In the genomic region with DNA sequence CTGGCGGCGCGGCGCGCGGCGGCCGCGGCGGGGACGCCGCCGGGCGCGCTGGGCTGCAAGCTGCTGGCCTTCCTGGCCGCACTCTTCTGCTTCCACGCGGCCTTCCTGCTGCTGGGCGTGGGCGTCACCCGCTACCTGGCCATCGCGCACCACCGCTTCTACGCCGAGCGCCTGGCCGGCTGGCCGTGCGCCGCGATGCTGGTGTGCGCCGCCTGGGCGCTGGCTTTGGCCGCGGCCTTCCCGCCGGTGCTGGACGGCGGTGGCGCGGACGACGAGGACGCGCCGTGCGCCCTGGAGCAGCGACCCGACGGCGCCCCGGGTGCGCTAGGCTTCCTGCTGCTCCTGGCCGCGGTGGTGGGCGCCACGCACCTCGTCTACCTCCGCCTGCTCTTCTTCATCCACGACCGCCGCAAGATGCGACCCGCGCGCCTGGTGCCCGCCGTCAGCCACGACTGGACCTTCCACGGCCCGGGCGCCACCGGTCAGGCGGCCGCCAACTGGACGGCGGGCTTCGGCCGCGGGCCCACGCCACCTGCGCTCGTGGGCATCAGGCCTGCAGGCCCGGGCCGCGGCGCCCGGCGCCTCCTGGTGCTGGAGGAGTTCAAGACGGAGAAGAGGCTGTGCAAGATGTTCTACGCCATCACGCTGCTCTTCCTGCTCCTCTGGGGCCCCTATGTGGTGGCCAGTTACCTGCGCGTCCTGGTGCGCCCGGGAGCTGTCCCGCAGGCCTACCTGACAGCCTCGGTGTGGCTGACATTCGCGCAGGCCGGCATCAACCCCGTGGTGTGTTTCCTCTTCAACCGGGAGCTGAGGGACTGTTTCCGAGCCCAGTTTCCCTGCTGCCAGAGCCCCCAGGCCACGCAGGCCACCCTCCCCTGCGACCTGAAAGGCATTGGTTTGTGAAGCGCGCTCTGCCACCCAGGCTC, we compare ENCODE assay signal across 8 mouse cellular contexts. TPM values are rescaled to one million over a fixed set of nuclear protein-coding genes. Genes with fewer than 3 reads are reported as not detected.
A peak's percentile ranks its signal among the peaks of the same experiment; 100 is the strongest.
DNase-seq lines count a peak whose midpoint lies in the region; ATAC-seq and TF ChIP-seq lines count a peak whose summit lies in the region.

No protein-coding gene starts in this region.

- no peaks in the 10 kb centered on the region for H3K9me3 ChIP-seq in kidney, embryonic 15.5 days (replicated peaks)
- H3K9me3 ChIP-seq in hindbrain, embryonic 12.5 days (replicated peaks) = no peaks in the 10 kb centered on the region
- H3K9me3 ChIP-seq in liver, embryonic 16.5 days (replicated peaks; ENCODE audit: control insufficient read depth, low read length) = no peaks in the 10 kb centered on the region

- no peaks in the 10 kb centered on the region for H3K36me3 ChIP-seq in kidney, embryonic 15.5 days
- H3K36me3 ChIP-seq in hindbrain, embryonic 12.5 days = no peaks in the 10 kb centered on the region
- H3K36me3 ChIP-seq in liver, embryonic 16.5 days (ENCODE audit: control insufficient read depth, insufficient read depth) = no peaks in the 10 kb centered on the region
- H3K36me3 ChIP-seq in small intestine, adult 2 months (ENCODE audit: control insufficient read depth, insufficient read depth, low read length) = no peaks in the 10 kb centered on the region

- H3K4me1 ChIP-seq in kidney, embryonic 15.5 days = peaks cover 18% of the 10 kb centered on the region
- H3K4me1 ChIP-seq in hindbrain, embryonic 12.5 days = peaks cover 14% of the 10 kb centered on the region
- H3K4me1 ChIP-seq in liver, embryonic 16.5 days (ENCODE audit: control insufficient read depth, low read depth, low read length) = no peaks in the 10 kb centered on the region
- H3K4me1 ChIP-seq in small intestine, adult 2 months (ENCODE audit: control insufficient read depth, insufficient read depth, insufficient read length, low read length) = peaks cover 2% of the 10 kb centered on the region; the same call in 1 of the 2 replicates

- peak; percentile 63 for ATAC-seq in kidney, embryonic 15.5 days (replicated peaks; ENCODE audit: low FRiP score)
- ATAC-seq in hindbrain, embryonic 12.5 days (ENCODE audit: low FRiP score) = peak; percentile 53
- ATAC-seq in liver, embryonic 16.5 days (ENCODE audit: low read depth) = no peak
- ATAC-seq in CD4-positive, CD25-positive, alpha-beta regulatory T cell, adult 4 months = no peak

- 1% methylated on average over 110 of the region's 110 CpGs for whole genome bisulfite sequencing in kidney, embryonic 15.5 days
- under 1% methylated on average over 102 of the region's 110 CpGs for WGBS in hindbrain, embryonic 12.5 days
- WGBS in liver, embryonic 16.5 days (ENCODE audit: insufficient replicate concordance) = 3% methylated on average over 86 of the region's 110 CpGs
- 3% methylated on average over 110 of the region's 110 CpGs for WGBS in small intestine, adult 2 months

- H3K27ac ChIP-seq in kidney, embryonic 15.5 days = no peak overlapping the region
- H3K27ac ChIP-seq in hindbrain, embryonic 12.5 days = peak overlapping the region; percentile 88
- no peak overlapping the region for H3K27ac ChIP-seq in liver, embryonic 16.5 days (ENCODE audit: low read length)
- no peak overlapping the region for H3K27ac ChIP-seq in small intestine, adult 2 months (ENCODE audit: insufficient read depth, low read depth, low read length)

- H3K27me3 ChIP-seq in kidney, embryonic 15.5 days = peaks cover 93% of the 10 kb centered on the region
- peaks cover 62% of the 10 kb centered on the region for H3K27me3 ChIP-seq in hindbrain, embryonic 12.5 days
- H3K27me3 ChIP-seq in liver, embryonic 16.5 days (ENCODE audit: control insufficient read depth, insufficient read depth, low read depth, low read length) = peaks cover 71% of the 10 kb centered on the region
- peaks cover 27% of the 10 kb centered on the region for H3K27me3 ChIP-seq in small intestine, adult 2 months (ENCODE audit: control insufficient read depth, insufficient read depth, low read length)

- peak overlapping the region; percentile 79 for H3K4me3 ChIP-seq in kidney, embryonic 15.5 days (replicated peaks)
- H3K4me3 ChIP-seq in hindbrain, embryonic 12.5 days = peak overlapping the region; percentile 90
- peak overlapping the region; percentile 51 for H3K4me3 ChIP-seq in liver, embryonic 16.5 days (ENCODE audit: low read depth, low read length)
- H3K4me3 ChIP-seq in small intestine, adult 2 months (ENCODE audit: low read depth, low read length) = peak overlapping the region; percentile 82

- DNase-seq in kidney, adult 11 months = no peak
- peak; percentile 21 for DNase-seq in adrenal gland, postnatal 25 days
- peak; percentile 41 for DNase-seq in embryo, embryonic 9.5 days (ENCODE audit: extremely low spot score)

- no peak for TF ChIP-seq CTCF in small intestine, adult 2 months (IDR thresholded peaks at IDR 0.05; ENCODE audit: extremely low read depth, insufficient read length, insufficient replicate concordance, low read depth, low read length)

- TF ChIP-seq POLR2A in small intestine, adult 2 months (IDR thresholded peaks at IDR 0.05; ENCODE audit: low read depth, low read length) = no peak

- H3K4me2 ChIP-seq in kidney, embryonic 15.5 days = peak overlapping the region; percentile 96
- H3K4me2 ChIP-seq in hindbrain, embryonic 12.5 days (replicated peaks) = peak overlapping the region; percentile 93
- H3K4me2 ChIP-seq in liver, embryonic 16.5 days (ENCODE audit: low read depth, low read length) = peak overlapping the region; percentile 64

- peak overlapping the region; percentile 67 for H3K9ac ChIP-seq in kidney, embryonic 15.5 days
- peak overlapping the region; percentile 86 for H3K9ac ChIP-seq in hindbrain, embryonic 12.5 days
- no peak overlapping the region for H3K9ac ChIP-seq in liver, embryonic 16.5 days (ENCODE audit: low read depth, low read length)

RNA-seq across cellular contexts. Expression of gene Gpr27, which starts 0.7 kb away (rescaled TPM):
- 3.7 TPM in 2 replicates for polyA plus RNA-seq in kidney, embryonic 15.5 days (2015; fragmentation: Nextera tagmentation; extraction: Ambion mirVana)
- total RNA-seq in adrenal gland, postnatal 25 days (2021) = 2.0 and 2.5 TPM in 2 replicates
- 7.8 and 10.2 TPM in 2 replicates for polyA plus RNA-seq in hindbrain, embryonic 12.5 days (2016; fragmentation: Nextera tagmentation; extraction: Ambion mirVana)
- 0.04 TPM in 1 of 2 replicates, not detected in the other for polyA plus RNA-seq in liver, embryonic 16.5 days (2015; fragmentation: Nextera tagmentation; extraction: Ambion mirVana)
- 2.9 and 3.1 TPM in 2 replicates for polyA plus RNA-seq in small intestine, adult 2 months (2012; rRNA removed)
- not detected for polyA plus RNA-seq in CD4-positive, CD25-positive, alpha-beta regulatory T cell, adult 4 months (2017; shearing (Covaris generic))

RNA-seq across cellular contexts. Expression of gene Gm20696, which starts 26.6 kb away (rescaled TPM):
- 3.8 and 4.0 TPM in 2 replicates for polyA plus RNA-seq in kidney, embryonic 15.5 days (2015; fragmentation: Nextera tagmentation; extraction: Ambion mirVana)
- total RNA-seq in adrenal gland, postnatal 25 days (2021) = 6.0 and 7.4 TPM in 2 replicates
- 4.4 and 4.6 TPM in 2 replicates for polyA plus RNA-seq in hindbrain, embryonic 12.5 days (2016; fragmentation: Nextera tagmentation; extraction: Ambion mirVana)
- 0.35 and 0.51 TPM in 2 replicates for polyA plus RNA-seq in liver, embryonic 16.5 days (2015; fragmentation: Nextera tagmentation; extraction: Ambion mirVana)
- 0.18 and 0.57 TPM in 2 replicates for polyA plus RNA-seq in small intestine, adult 2 months (2012; rRNA removed)
- 10 to 100 TPM; 19.5 to 26.0 TPM for polyA plus RNA-seq in CD4-positive, CD25-positive, alpha-beta regulatory T cell, adult 4 months (2017; shearing (Covaris generic))

RNA-seq across cellular contexts. Expression of gene Eif4e3, which starts 26.6 kb away (rescaled TPM):
- polyA plus RNA-seq in kidney, embryonic 15.5 days (2015; fragmentation: Nextera tagmentation; extraction: Ambion mirVana) = 17.6 and 17.8 TPM in 2 replicates
- total RNA-seq in adrenal gland, postnatal 25 days (2021) = 22.0 and 23.8 TPM in 2 replicates
- polyA plus RNA-seq in hindbrain, embryonic 12.5 days (2016; fragmentation: Nextera tagmentation; extraction: Ambion mirVana) = 11.0 and 11.2 TPM in 2 replicates
- 2.4 and 2.7 TPM in 2 replicates for polyA plus RNA-seq in liver, embryonic 16.5 days (2015; fragmentation: Nextera tagmentation; extraction: Ambion mirVana)
- polyA plus RNA-seq in small intestine, adult 2 months (2012; rRNA removed) = 2.1 and 2.6 TPM in 2 replicates
- polyA plus RNA-seq in CD4-positive, CD25-positive, alpha-beta regulatory T cell, adult 4 months (2017; shearing (Covaris generic)) = 10 to 100 TPM; 27.0 TPM

RNA-seq across cellular contexts. Expression of gene Prok2, which starts 33.0 kb away (rescaled TPM):
- not detected in 2 replicates for polyA plus RNA-seq in kidney, embryonic 15.5 days (2015; fragmentation: Nextera tagmentation; extraction: Ambion mirVana)
- not detected in 2 replicates for total RNA-seq in adrenal gland, postnatal 25 days (2021)
- 0.14 TPM in 1 of 2 replicates, not detected in the other for polyA plus RNA-seq in hindbrain, embryonic 12.5 days (2016; fragmentation: Nextera tagmentation; extraction: Ambion mirVana)
- polyA plus RNA-seq in liver, embryonic 16.5 days (2015; fragmentation: Nextera tagmentation; extraction: Ambion mirVana) = 0.07 TPM in 1 of 2 replicates, not detected in the other
- not detected in 2 replicates for polyA plus RNA-seq in small intestine, adult 2 months (2012; rRNA removed)
- not detected for polyA plus RNA-seq in CD4-positive, CD25-positive, alpha-beta regulatory T cell, adult 4 months (2017; shearing (Covaris generic))

Comparison
In these comparisons a context has a peak if more than half of its experiments do, and no peak if none do; other contexts are left out.
1. ATAC-seq: peak in kidney, embryonic 15.5 days (single experiment) and hindbrain, embryonic 12.5 days (single experiment); none in liver, embryonic 16.5 days (single experiment) and CD4-positive, CD25-positive, alpha-beta regulatory T cell, adult 4 months (single experiment).
2. Peak in every context shown above with its lines, with median percentiles within 50 percentile points of each other: H3K4me2 ChIP-seq and H3K4me3 ChIP-seq.